Mouse (Mus musculus): ENCODE results near the gene 4931409K22Rik.

The 4931409K22Rik gene

GRCm38 (mm10) chr5:24499113-24499512 is 57.5 kb downstream of the 4931409K22Rik start:
- no peak for DNase-seq (ENCODE audit: low read depth, low spot score)

- DNase-seq (ENCODE audit: low read depth, low spot score), result no peak
These were observed 59.1 kb downstream of the 4931409K22Rik start for GRCm38 (mm10) chr5:24497526-24497925.

- DNase-seq (ENCODE audit: low read depth, low spot score), result no peak
These were observed 59.9 kb downstream of the 4931409K22Rik start for GRCm38 (mm10) chr5:24496756-24497155.

GRCm38 (mm10) chr5:24495019-24495418 is 61.6 kb downstream of the 4931409K22Rik start:
- no peak for DNase-seq (ENCODE audit: low read depth, low spot score)
